Mouse (Mus musculus) lung, embryonic 14.5 days (tissue): ENCODE measurements around the gene Nudt19. TPM values are rescaled to one million over a fixed set of nuclear protein-coding genes. Genes with fewer than 3 reads are reported as not detected.

Source experiments
- ATAC-seq: fragments of 200-750 bp; cut with Nextera tagmentation; 2 replicates; pipeline ENCODE4 v1.8.0; 2017; ENCODE audit warnings: mild to moderate bottlenecking, moderate TSS enrichment, moderate library complexity; ENCODE audit not compliant: insufficient read depth
- DNase-seq: peaks from one replicate; pipeline ENCODE4 v3.0.0-alpha.2; 2015
- H3K27ac ChIP-seq: fragments of 300-500 bp; sonication (generic); 2 replicates; pipeline ENCODE4 v1.5.1; 2014; ENCODE audit warnings: low read depth, mild to moderate bottlenecking, moderate library complexity
- H3K27me3 ChIP-seq: fragments of 300-500 bp; sonication (generic); 2 replicates; pipeline ENCODE4 v1.6.1; 2014; ENCODE audit warnings: low read length, control low read depth; ENCODE audit not compliant: insufficient read depth
- H3K36me3 ChIP-seq: fragments of 300-500 bp; sonication (generic); 2 replicates; pipeline ENCODE4 v1.6.1; 2014; ENCODE audit warnings: control low read depth; ENCODE audit not compliant: insufficient read depth
- H3K4me1 ChIP-seq: fragments of 300-500 bp; sonication (generic); 2 replicates; pipeline ENCODE4 v1.6.1; 2014; ENCODE audit warnings: antibody characterized with exemption, control low read depth; ENCODE audit not compliant: insufficient read depth
- H3K4me2 ChIP-seq: fragments of 300-500 bp; sonication (generic); 2 replicates; pipeline ENCODE4 v1.6.1; 2014; ENCODE audit warnings: mild to moderate bottlenecking
- H3K4me3 ChIP-seq: fragments of 300-500 bp; sonication (generic); 2 replicates; pipeline ENCODE4 v1.5.1; 2014; ENCODE audit warnings: low read depth, low read length
- H3K9ac ChIP-seq: fragments of 300-500 bp; sonication (generic); 2 replicates; pipeline ENCODE4 v1.6.1; 2014
- H3K9me3 ChIP-seq: fragments of 300-500 bp; sonication (generic); 2 replicates; pipeline ENCODE4 v1.6.1; 2016; ENCODE audit warnings: low read depth, low read length, control low read depth
- CTCF ChIP-seq: IDR thresholded peaks from 2 replicates; pipeline ENCODE4 v1.5.1; 2016; ENCODE audit warnings: antibody characterized with exemption, low read depth
- WGBS: fragments of 180-500 bp; shearing (Covaris S2); extraction: QIAGEN DNeasy Blood & Tissue Kit; methylation state at CpG from one replicate; pipeline ENCODE4 v1.1.7; 2014; 5-methylcytosine and 5-hydroxymethylcytosine counted together
- polyA plus RNA-seq: library from polyadenylated mRNA; unstranded; fragments of >200 nt; fragmentation: Nextera tagmentation; extraction: Ambion mirVana; gene quantifications from 2 replicates; pipeline ENCODE4 v1.2.1, GENCODE M21; 2014

Nudt19 gene
- polyA plus RNA-seq, result 53.9 and 54.9 TPM in 2 replicates

DNA sequence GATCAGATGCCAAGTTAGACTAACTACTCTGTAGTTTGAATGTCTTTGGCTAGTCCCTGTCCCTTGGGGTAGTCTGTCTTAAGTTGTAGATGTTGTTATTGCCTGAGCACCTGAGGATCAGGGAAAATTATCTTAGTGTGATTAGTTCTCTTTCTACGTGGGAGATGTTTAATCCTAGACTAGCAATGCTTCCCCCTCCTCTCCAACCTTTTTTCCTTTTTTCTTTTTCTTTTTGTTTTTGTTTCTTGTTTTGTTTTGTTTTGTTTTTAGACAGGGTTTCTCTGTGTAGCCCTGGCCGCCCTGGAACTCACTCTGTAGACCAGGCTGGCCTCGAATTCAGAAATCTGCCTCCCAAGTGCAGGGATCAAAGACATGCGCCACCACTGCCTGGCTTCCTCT lies at the start of gene Nudt19:
TSS of gene Nudt19 (minus strand) at position 100 of the 399 bp plus-strand sequence.
- H3K4me3 ChIP-seq, result peak within 1 kb of the TSS; percentile 76
- peak within 1 kb of the TSS; percentile 98 for H3K27ac ChIP-seq
- H3K4me1 ChIP-seq, result no peaks in the 10 kb centered on the region
- H3K9me3 ChIP-seq, result no peaks in the 10 kb centered on the region
- WGBS, result 62% methylated on average over 4 of the region's 4 CpGs
- no peaks in the 10 kb centered on the region for H3K27me3 ChIP-seq
- ATAC-seq (no peak), DNase-seq (no peak)
- H3K9ac ChIP-seq, result peak within 1 kb of the TSS; percentile 97
- peak within 1 kb of the TSS; percentile 93 for H3K4me2 ChIP-seq
- peaks cover 4% of the 10 kb centered on the region; the same call in 1 of the 2 replicates for H3K36me3 ChIP-seq
- TF ChIP-seq CTCF, result no peak

DNA sequence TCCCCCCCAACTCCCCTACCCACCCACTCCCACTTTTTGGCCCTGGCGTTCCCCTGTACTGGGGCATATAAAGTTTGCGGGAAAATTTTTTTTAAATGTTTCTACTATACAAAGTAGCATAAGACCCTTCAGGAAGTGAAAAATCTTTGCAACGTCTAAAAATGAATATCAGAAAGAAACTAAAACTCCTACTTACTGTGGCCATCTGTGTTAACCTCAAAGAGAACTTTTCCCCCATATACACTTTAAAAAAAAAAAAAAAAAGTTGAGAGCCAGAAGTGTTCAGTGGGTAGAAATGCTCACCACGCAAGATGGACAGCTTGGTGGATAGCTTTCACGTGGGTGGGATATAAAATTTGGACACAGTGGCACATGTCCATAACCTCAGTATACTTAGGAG lies 46.7 kb upstream of the Nudt19 start:
- Histone ChIP-seq H3K9me3 (no peaks in the 10 kb centered on the region), H3K4me3 (no peak overlapping the region), H3K27ac (no peak overlapping the region), H3K4me2 (no peak overlapping the region), H3K9ac (no peak overlapping the region), H3K27me3 (no peaks in the 10 kb centered on the region), H3K4me1 (no peaks in the 10 kb centered on the region), H3K36me3 (peaks cover 31% of the 10 kb centered on the region)
- WGBS, result 93% methylated on average over 5 of the region's 5 CpGs
- DNase-seq (no peak), ATAC-seq (no peak)
- TF ChIP-seq CTCF, result no peak

DNA sequence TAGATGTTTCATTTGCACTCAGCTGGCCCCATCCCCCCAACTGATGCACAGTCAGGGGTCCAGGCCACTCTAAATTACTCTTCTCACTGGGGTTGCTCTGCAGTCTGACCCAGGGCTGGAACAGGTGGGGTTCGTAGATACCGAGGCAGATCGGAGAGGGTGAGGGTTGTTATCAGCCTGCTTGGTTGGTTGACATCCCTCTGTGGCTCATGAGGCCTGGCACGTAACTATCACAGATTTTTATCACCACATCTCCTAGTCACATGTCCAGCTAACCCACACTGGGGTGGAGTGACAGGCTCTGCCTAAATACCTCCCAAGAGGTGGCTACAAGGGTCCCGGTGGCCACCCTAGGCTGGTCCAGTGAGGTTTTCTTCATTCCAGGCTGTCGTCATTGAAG lies 45.0 kb upstream of the Nudt19 start:
- ATAC-seq, result no peak
- 80% methylated on average over 6 of the region's 6 CpGs for WGBS

DNA sequence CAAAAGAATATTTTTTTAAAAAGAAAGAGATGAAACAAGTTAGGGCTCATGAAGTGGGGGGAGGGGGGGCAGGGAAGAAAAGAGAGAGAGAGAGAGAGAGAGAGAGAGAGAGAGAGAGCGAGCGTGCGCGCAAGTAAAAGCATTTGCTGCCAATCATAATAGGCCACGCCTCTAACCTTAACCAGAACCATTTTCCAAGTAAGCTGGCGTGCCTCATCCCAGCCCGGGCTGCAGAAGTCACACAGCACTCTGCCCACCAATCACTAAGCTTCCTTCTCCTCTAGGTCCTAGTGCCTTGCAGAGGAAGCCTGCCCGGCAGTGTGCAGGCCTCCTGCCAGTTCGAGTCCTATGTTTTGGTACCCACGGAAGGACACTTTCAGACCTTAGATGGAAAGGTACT lies 43.9 kb upstream of the Nudt19 start:
- Histone ChIP-seq H3K27ac (no peak overlapping the region), H3K9me3 (no peaks in the 10 kb centered on the region), H3K36me3 (peaks cover 39% of the 10 kb centered on the region), H3K4me1 (no peaks in the 10 kb centered on the region), H3K27me3 (no peaks in the 10 kb centered on the region), H3K4me2 (no peak overlapping the region), H3K4me3 (no peak overlapping the region), H3K9ac (no peak overlapping the region)
- no peak for ATAC-seq
- TF ChIP-seq CTCF, result no peak
- no peak for DNase-seq
- WGBS, result 91% methylated on average over 10 of the region's 10 CpGs

More for the DNA sequence above, 45.0 kb upstream of the Nudt19 start:
- Histone ChIP-seq H3K27me3 (no peaks in the 10 kb centered on the region), H3K27ac (no peak overlapping the region), H3K36me3 (peaks cover 36% of the 10 kb centered on the region), H3K4me1 (no peaks in the 10 kb centered on the region), H3K4me3 (no peak overlapping the region), H3K9ac (no peak overlapping the region), H3K9me3 (no peaks in the 10 kb centered on the region), H3K4me2 (no peak overlapping the region)
- DNase-seq, result no peak
- no peak for TF ChIP-seq CTCF

DNA sequence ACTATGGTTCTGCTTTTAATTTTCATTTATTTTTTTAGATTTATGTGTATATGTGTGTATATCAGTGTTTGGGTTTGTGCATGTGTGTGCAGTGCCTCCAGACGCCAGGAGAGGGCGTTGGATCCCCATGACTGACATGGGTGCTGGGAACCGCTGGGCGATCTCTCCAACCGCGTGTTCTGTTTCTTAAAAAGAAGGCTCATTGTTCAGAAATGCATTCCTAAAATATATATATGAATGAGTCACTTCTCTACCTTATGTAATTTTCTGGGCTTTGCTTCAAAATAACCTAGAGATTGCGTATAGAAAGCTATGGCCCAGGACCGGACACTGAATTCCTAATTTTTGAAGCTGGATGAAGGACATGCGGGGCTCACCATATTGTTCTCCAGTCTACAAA lies 43.4 kb upstream of the Nudt19 start:
- Histone ChIP-seq H3K36me3 (peaks cover 41% of the 10 kb centered on the region), H3K9ac (no peak overlapping the region), H3K4me3 (no peak overlapping the region), H3K27ac (no peak overlapping the region), H3K9me3 (no peaks in the 10 kb centered on the region), H3K27me3 (no peaks in the 10 kb centered on the region), H3K4me1 (no peaks in the 10 kb centered on the region), H3K4me2 (no peak overlapping the region)
- ATAC-seq (no peak), DNase-seq (no peak)
- TF ChIP-seq CTCF, result peak; percentile 18; the same call in 1 of the 2 replicates
- WGBS, result 87% methylated on average over 9 of the region's 9 CpGs

DNA sequence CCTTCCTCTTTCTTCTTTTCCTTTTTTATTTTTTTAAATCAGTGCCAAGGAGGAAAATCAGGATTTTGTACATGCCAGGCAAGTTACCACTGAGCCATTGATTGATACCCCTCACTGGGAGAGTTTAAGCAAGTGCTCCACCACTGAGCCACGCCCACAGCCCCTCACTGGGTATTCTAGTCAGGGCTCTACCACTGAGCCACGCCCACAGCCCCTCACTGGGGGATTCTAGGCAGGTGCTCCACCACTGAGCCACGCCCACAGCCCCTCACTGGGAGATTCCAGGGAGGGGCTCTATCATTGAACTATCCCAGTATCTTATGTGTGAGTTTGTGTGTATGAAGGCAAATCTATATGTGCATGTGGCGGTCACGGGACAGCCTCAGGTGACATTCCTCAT lies 38.2 kb upstream of the Nudt19 start:
- no peaks in the 10 kb centered on the region for H3K4me1 ChIP-seq
- DNase-seq (no peak), ATAC-seq (no peak)
- no peak overlapping the region for H3K4me2 ChIP-seq
- 88% methylated on average over 5 of the region's 5 CpGs for WGBS
- H3K9me3 ChIP-seq, result no peaks in the 10 kb centered on the region
- no peaks in the 10 kb centered on the region for H3K27me3 ChIP-seq
- H3K27ac ChIP-seq, result no peak overlapping the region
- no peak for TF ChIP-seq CTCF
- no peak overlapping the region for H3K9ac ChIP-seq
- H3K36me3 ChIP-seq, result peaks cover 37% of the 10 kb centered on the region
- no peak overlapping the region for H3K4me3 ChIP-seq

DNA sequence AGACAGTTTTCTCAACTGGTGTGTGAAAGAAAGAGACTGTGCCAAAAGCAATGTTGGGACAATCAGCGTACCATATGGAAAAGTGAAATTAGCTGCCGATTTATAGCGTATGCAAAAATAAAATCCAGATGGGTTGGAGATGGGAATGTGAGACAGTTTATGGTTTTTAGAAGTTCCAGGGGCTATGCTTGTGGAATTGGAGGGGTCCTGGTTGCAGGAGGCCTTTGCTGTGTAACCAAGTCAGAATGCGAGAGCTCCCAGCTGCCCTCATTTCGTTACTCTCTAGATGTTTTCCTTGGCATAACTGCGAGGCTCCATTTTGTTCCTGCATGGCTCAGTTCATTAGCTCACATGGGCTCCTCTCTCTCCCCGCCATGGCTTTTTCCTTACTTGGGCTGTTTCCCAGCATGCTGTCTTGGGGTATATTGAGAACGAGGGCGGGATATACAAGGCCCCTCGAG lies 34.7 kb upstream of the Nudt19 start:
- no peak overlapping the region for H3K4me3 ChIP-seq
- no peak overlapping the region for H3K4me2 ChIP-seq
- H3K36me3 ChIP-seq, result peaks cover 32% of the 10 kb centered on the region
- no peaks in the 10 kb centered on the region for H3K27me3 ChIP-seq
- WGBS, result 77% methylated on average over 10 of the region's 10 CpGs
- H3K9ac ChIP-seq, result no peak overlapping the region
- no peak overlapping the region; the same call in 1 of the 2 replicates for H3K27ac ChIP-seq
- no peak for ATAC-seq
- no peaks in the 10 kb centered on the region for H3K9me3 ChIP-seq
- peaks cover 9% of the 10 kb centered on the region for H3K4me1 ChIP-seq
- TF ChIP-seq CTCF, result no peak
- peak; percentile 7 for DNase-seq

DNA sequence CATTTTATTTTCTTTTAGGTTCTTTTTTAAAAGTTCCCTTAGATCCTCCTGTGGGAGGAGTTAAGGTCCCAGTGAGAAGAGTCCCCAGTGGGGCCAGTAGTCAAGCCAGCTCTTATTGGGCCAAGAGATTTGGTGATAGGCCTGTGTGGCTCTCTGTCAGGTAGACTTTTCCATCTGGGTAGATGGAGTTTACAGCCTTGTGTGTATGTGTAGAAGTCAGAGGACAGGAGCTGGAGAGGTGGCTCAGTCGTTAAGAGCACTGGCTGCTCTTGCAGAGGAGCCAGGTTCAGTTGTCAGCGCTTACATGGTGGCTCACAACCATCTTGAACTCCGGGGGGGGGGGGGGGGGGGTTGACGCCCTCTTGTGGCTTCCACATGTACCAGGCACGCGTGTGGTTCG lies 33.4 kb upstream of the Nudt19 start:
- ATAC-seq, result no peak
- TF ChIP-seq CTCF, result no peak
- H3K4me2 ChIP-seq, result no peak overlapping the region

More for the DNA sequence above, 33.4 kb upstream of the Nudt19 start:
- Histone ChIP-seq H3K36me3 (peaks cover 23% of the 10 kb centered on the region), H3K9me3 (no peaks in the 10 kb centered on the region), H3K4me3 (no peak overlapping the region), H3K27ac (no peak overlapping the region), H3K9ac (no peak overlapping the region), H3K4me1 (peaks cover 9% of the 10 kb centered on the region), H3K27me3 (peaks cover 7% of the 10 kb centered on the region)
- DNase-seq, result no peak
- 70% methylated on average over 7 of the region's 7 CpGs for WGBS
